Mouse (Mus musculus): ENCODE data around the gene Bivm. TPM values are rescaled to one million over a fixed set of nuclear protein-coding genes. Genes with fewer than 3 reads are reported as not detected.

Gene Bivm
- total and polyA plus RNA-seq, 3 experiments = 11.8 to 27.2 TPM; not detected in 1

- H3K36me3 ChIP-seq (ENCODE audit: control insufficient read depth in 1 of 2, insufficient read depth in 2 of 2, low read length in 2 of 2) = peaks cover 2% of the 10 kb centered on the region in 2 experiments; a peak in 3 of 4 replicates
- H3K4me1 ChIP-seq (ENCODE audit: control insufficient read depth in 1 of 2, insufficient read depth in 2 of 2, low read length in 2 of 2) = no peaks in the 10 kb centered on the region; a peak in 1 of 4 replicates
- H3K27ac ChIP-seq (ENCODE audit: control insufficient read depth, low read depth, low read length) = no peak overlapping the region
- no peaks in the 10 kb centered on the region for H3K27me3 ChIP-seq (ENCODE audit: control insufficient read depth in 1 of 2, insufficient read depth in 2 of 2, low read length in 2 of 2)
- no peak overlapping the region for H3K4me3 ChIP-seq (ENCODE audit: control insufficient read depth in 1 of 2, insufficient read depth in 1 of 2, low read depth in 2 of 2, low read length in 2 of 2)
- H3K79me2 ChIP-seq (ENCODE audit: control insufficient read depth, insufficient read depth, low read length, poor library complexity) = no peaks in the 10 kb centered on the region
- no peaks in the 10 kb centered on the region for H3K9me3 ChIP-seq (replicated peaks; ENCODE audit: insufficient read depth, low read length)
- DNase-seq (ENCODE audit: low read depth, low spot score) = peak; percentile 58
- no peak overlapping the region for H3K9ac ChIP-seq (ENCODE audit: control insufficient read depth, low read depth, low read length, poor library complexity, severe bottlenecking)
- TF ChIP-seq RCOR1 (IDR thresholded peaks at IDR 0.05; ENCODE audit: low read depth, low read length) (no peak), E2F4 (IDR thresholded peaks at IDR 0.05; ENCODE audit: borderline replicate concordance, low read depth, low read length) (no peak), MAX (IDR thresholded peaks at IDR 0.05; ENCODE audit: low read length) (no peak), MAZ (IDR thresholded peaks at IDR 0.05; ENCODE audit: low read depth, low read length) (no peak), KAT2A (conservative IDR thresholded peaks at IDR 0.05; ENCODE audit: low read depth, low read length) (no peak), GATA1 (IDR thresholded peaks at IDR 0.05; ENCODE audit: low read depth, low read length) (no peak), RAD21 (IDR thresholded peaks at IDR 0.05; ENCODE audit: low read depth, low read length) (no peak), UBTF (IDR thresholded peaks at IDR 0.05; ENCODE audit: borderline replicate concordance, insufficient read depth, low read depth, low read length) (no peak), ZNF384 (IDR thresholded peaks at IDR 0.05; ENCODE audit: low read depth, low read length) (no peak), MYB (IDR thresholded peaks at IDR 0.05; ENCODE audit: low read depth, low read length) (no peak), ZKSCAN1 (IDR thresholded peaks at IDR 0.05; ENCODE audit: low read depth, low read length) (no peak), MEF2A (IDR thresholded peaks at IDR 0.05; ENCODE audit: extremely low read depth, insufficient replicate concordance, low read depth, low read length, poor library complexity, severe bottlenecking) (no peak), NRF1 (IDR thresholded peaks at IDR 0.05; ENCODE audit: insufficient read depth, low read depth, low read length, poor library complexity, severe bottlenecking) (no peak), TAL1 (IDR thresholded peaks at IDR 0.05; ENCODE audit: low read length) (no peak), JUND (IDR thresholded peaks at IDR 0.05; ENCODE audit: low read depth, low read length) (no peak), MAFK (IDR thresholded peaks at IDR 0.05; ENCODE audit: borderline replicate concordance, low read depth, low read length) (no peak), GABPA (IDR thresholded peaks at IDR 0.05; ENCODE audit: low read depth, low read length) (no peak), BHLHE40 (IDR thresholded peaks at IDR 0.05; ENCODE audit: borderline replicate concordance, low read depth, low read length) (no peak), POLR2A (IDR thresholded peaks at IDR 0.05; ENCODE audit: control insufficient read depth in 1 of 2, insufficient read depth in 1 of 2, low read depth in 1 of 2, low read length in 2 of 2, poor library complexity in 1 of 2) (no peak), CHD1 (IDR thresholded peaks at IDR 0.05; ENCODE audit: low read depth, low read length) (no peak)
Observed at GRCm38 (mm10) chr1:44125590-44125989, 6.8 kb downstream of the Bivm start.
